23 mouse cellular contexts compared by ENCODE assay signal in the genomic region with DNA sequence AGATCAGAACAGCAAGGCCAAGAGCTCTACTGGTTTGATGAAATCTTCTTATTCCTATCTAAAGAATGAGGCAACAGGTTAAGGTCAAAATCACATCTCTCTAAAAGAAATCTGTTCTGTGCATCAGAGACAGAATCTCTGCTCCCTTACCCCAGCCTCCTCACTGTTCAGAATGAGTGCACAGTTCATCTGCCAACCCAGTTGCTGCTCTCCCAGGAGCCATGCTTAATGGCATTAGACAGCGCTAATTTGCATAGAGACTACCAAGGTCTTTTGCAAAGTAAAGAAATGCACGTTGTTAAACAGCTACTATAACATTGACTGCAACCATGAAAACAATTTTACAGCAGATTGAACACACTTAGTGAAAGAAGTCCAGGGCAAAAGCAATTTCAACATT.
DNase-seq lines count a peak whose midpoint lies in the region; ATAC-seq and TF ChIP-seq lines count a peak whose summit lies in the region.
"Had no signal": no experiment of that assay in that cellular context is flagged by ENCODE, and none has a peak within 500 bp of the region (broad histone marks: within the 10 kb centered on the region; RNA-seq: fewer than 3 reads in every experiment).

No protein-coding gene starts in this region.

- no peaks in the 10 kb centered on the region for H3K27me3 ChIP-seq in hindbrain, embryonic 16.5 days (replicated peaks; ENCODE audit: control insufficient read depth, insufficient read depth, low read length)
- H3K27me3 ChIP-seq in hindbrain, embryonic 13.5 days = no peaks in the 10 kb centered on the region
- H3K27me3 ChIP-seq in midbrain, postnatal 0 days (ENCODE audit: insufficient read depth, low read length) = no peaks in the 10 kb centered on the region
- no peaks in the 10 kb centered on the region for H3K27me3 ChIP-seq in midbrain, embryonic 11.5 days (ENCODE audit: control insufficient read depth, insufficient read depth, low read length)
- no peaks in the 10 kb centered on the region for H3K27me3 ChIP-seq in neural tube, embryonic 14.5 days (ENCODE audit: control insufficient read depth, insufficient read depth, low read length)
- H3K27me3 ChIP-seq: embryonic facial prominence, embryonic 13.5 days; embryonic facial prominence, embryonic 15.5 days; forebrain, embryonic 13.5 days; forebrain, embryonic 15.5 days had no signal

- ATAC-seq in hindbrain, embryonic 16.5 days = peak; percentile 52; the same call in 1 of the 2 replicates
- ATAC-seq in hindbrain, embryonic 13.5 days (ENCODE audit: low FRiP score) = no peak
- no peak for ATAC-seq in midbrain, postnatal 0 days (ENCODE audit: low FRiP score)
- no peak for ATAC-seq in midbrain, embryonic 11.5 days (ENCODE audit: low FRiP score)
- peak; percentile 84; the same call in 1 of the 2 replicates for ATAC-seq in neural tube, embryonic 14.5 days (ENCODE audit: low read depth)
- no peak for ATAC-seq in erythroblast, adult 5-6 weeks (replicated peaks; ENCODE audit: low FRiP score, poor library complexity, severe bottlenecking)
- ATAC-seq: forebrain, embryonic 13.5 days; forebrain, embryonic 15.5 days; forebrain, postnatal 0 days had no signal

- no peaks in the 10 kb centered on the region for H3K36me3 ChIP-seq in hindbrain, embryonic 16.5 days (ENCODE audit: control insufficient read depth, insufficient read depth, low read length)
- no peaks in the 10 kb centered on the region for H3K36me3 ChIP-seq in hindbrain, embryonic 13.5 days
- no peaks in the 10 kb centered on the region for H3K36me3 ChIP-seq in midbrain, postnatal 0 days (ENCODE audit: insufficient read depth, low read length)
- H3K36me3 ChIP-seq in midbrain, embryonic 11.5 days (ENCODE audit: control insufficient read depth, insufficient read depth, low read length) = no peaks in the 10 kb centered on the region
- H3K36me3 ChIP-seq in neural tube, embryonic 14.5 days (ENCODE audit: control insufficient read depth, insufficient read depth, low read length) = no peaks in the 10 kb centered on the region
- H3K36me3 ChIP-seq: embryonic facial prominence, embryonic 13.5 days; embryonic facial prominence, embryonic 15.5 days; forebrain, embryonic 15.5 days had no signal

- no peak overlapping the region for H3K9ac ChIP-seq in hindbrain, embryonic 16.5 days (ENCODE audit: low read depth, low read length)
- no peak overlapping the region for H3K9ac ChIP-seq in hindbrain, embryonic 13.5 days
- no peak overlapping the region for H3K9ac ChIP-seq in midbrain, postnatal 0 days (replicated peaks; ENCODE audit: low read length, poor library complexity, severe bottlenecking)
- H3K9ac ChIP-seq in midbrain, embryonic 11.5 days (ENCODE audit: low read length) = no peak overlapping the region
- H3K9ac ChIP-seq in neural tube, embryonic 14.5 days (replicated peaks; ENCODE audit: low read depth, low read length) = no peak overlapping the region
- H3K9ac ChIP-seq: embryonic facial prominence, embryonic 13.5 days; embryonic facial prominence, embryonic 15.5 days; forebrain, embryonic 13.5 days; forebrain, embryonic 15.5 days; forebrain, postnatal 0 days had no signal

- no peaks in the 10 kb centered on the region for H3K9me3 ChIP-seq in hindbrain, embryonic 16.5 days (ENCODE audit: control insufficient read depth, low read length)
- H3K9me3 ChIP-seq in hindbrain, embryonic 13.5 days = no peaks in the 10 kb centered on the region
- H3K9me3 ChIP-seq in midbrain, postnatal 0 days (ENCODE audit: low read length) = no peaks in the 10 kb centered on the region
- H3K9me3 ChIP-seq in midbrain, embryonic 11.5 days (ENCODE audit: control insufficient read depth, low read length) = no peaks in the 10 kb centered on the region
- H3K9me3 ChIP-seq in neural tube, embryonic 14.5 days (ENCODE audit: control insufficient read depth, low read length) = no peaks in the 10 kb centered on the region
- H3K9me3 ChIP-seq: embryonic facial prominence, embryonic 13.5 days; embryonic facial prominence, embryonic 15.5 days; forebrain, embryonic 13.5 days; forebrain, embryonic 15.5 days had no signal

- 58% methylated on average over 2 of the region's 2 CpGs for WGBS in hindbrain, embryonic 16.5 days
- 57% methylated on average over 2 of the region's 2 CpGs for WGBS in hindbrain, embryonic 13.5 days
- WGBS in midbrain, postnatal 0 days = 61% methylated on average over 2 of the region's 2 CpGs
- WGBS in midbrain, embryonic 11.5 days = 70% methylated on average over 2 of the region's 2 CpGs
- 56% methylated on average over 2 of the region's 2 CpGs for WGBS in neural tube, embryonic 14.5 days

- no peak for TF ChIP-seq CTCF in midbrain, postnatal 0 days (IDR thresholded peaks at IDR 0.05)
- TF ChIP-seq CTCF in brain, embryonic 14.5 days (IDR thresholded peaks at IDR 0.05; ENCODE audit: borderline replicate concordance, extremely low read depth, insufficient read depth, insufficient read length) = no peak

- H3K4me2 ChIP-seq in hindbrain, embryonic 16.5 days (ENCODE audit: low read length) = no peak overlapping the region
- H3K4me2 ChIP-seq in hindbrain, embryonic 13.5 days = no peak overlapping the region
- H3K4me2 ChIP-seq in midbrain, postnatal 0 days (ENCODE audit: low read depth, low read length, poor library complexity, severe bottlenecking) = no peak overlapping the region
- H3K4me2 ChIP-seq in midbrain, embryonic 11.5 days = no peak overlapping the region
- H3K4me2 ChIP-seq in neural tube, embryonic 14.5 days (ENCODE audit: low read depth, low read length) = no peak overlapping the region
- H3K4me2 ChIP-seq: embryonic facial prominence, embryonic 13.5 days; embryonic facial prominence, embryonic 15.5 days; forebrain, embryonic 13.5 days; forebrain, embryonic 15.5 days had no signal

- no peak for TF ChIP-seq POLR2A in brain, embryonic 14.5 days (IDR thresholded peaks at IDR 0.05; ENCODE audit: borderline replicate concordance, extremely low read depth, insufficient read depth, insufficient read length, poor library complexity, severe bottlenecking)

- H3K27ac ChIP-seq in hindbrain, embryonic 16.5 days (ENCODE audit: low read depth, low read length) = no peak overlapping the region
- H3K27ac ChIP-seq in hindbrain, embryonic 13.5 days = no peak overlapping the region
- no peak overlapping the region for H3K27ac ChIP-seq in midbrain, postnatal 0 days (ENCODE audit: low read depth, low read length)
- H3K27ac ChIP-seq in midbrain, embryonic 11.5 days (ENCODE audit: low read depth, low read length) = no peak overlapping the region
- no peak overlapping the region for H3K27ac ChIP-seq in neural tube, embryonic 14.5 days (ENCODE audit: low read depth, low read length)
- H3K27ac ChIP-seq: embryonic facial prominence, embryonic 13.5 days; embryonic facial prominence, embryonic 15.5 days; forebrain, embryonic 13.5 days; forebrain, embryonic 15.5 days had no signal

- peak; percentile 21 for DNase-seq in midbrain, postnatal 0 days (ENCODE audit: low spot score)
- DNase-seq in midbrain, embryonic 11.5 days (ENCODE audit: low spot score, missing footprints) = no peak
- DNase-seq in brain, embryonic 14.5 days (ENCODE audit: low read depth) = peak; percentile 37
- no peak for DNase-seq in adrenal gland, postnatal 36 days
- DNase-seq: adrenal gland, adult 2 months; adrenal gland, postnatal 10 days; adrenal gland, postnatal 25 days; cerebellum, adult 11 months; cerebellum, adult 18-20 months; cerebellum, adult 8-10 months; cerebellum, adult 9-11 months; cerebellum, postnatal 14 days; cerebellum, postnatal 36 days; embryo, embryonic 11 days; forebrain, postnatal 0 days had no signal

- H3K4me1 ChIP-seq in hindbrain, embryonic 16.5 days (ENCODE audit: control insufficient read depth, insufficient read depth, low read depth, low read length) = no peaks in the 10 kb centered on the region
- H3K4me1 ChIP-seq in hindbrain, embryonic 13.5 days (replicated peaks) = no peaks in the 10 kb centered on the region
- no peaks in the 10 kb centered on the region for H3K4me1 ChIP-seq in midbrain, postnatal 0 days (ENCODE audit: insufficient read depth, low read length)
- H3K4me1 ChIP-seq in midbrain, embryonic 11.5 days (ENCODE audit: control insufficient read depth, insufficient read depth, low read length) = no peaks in the 10 kb centered on the region
- H3K4me1 ChIP-seq in neural tube, embryonic 14.5 days (ENCODE audit: control insufficient read depth, insufficient read depth, low read length) = no peaks in the 10 kb centered on the region
- H3K4me1 ChIP-seq: embryonic facial prominence, embryonic 13.5 days; embryonic facial prominence, embryonic 15.5 days had no signal

- no peak overlapping the region for H3K4me3 ChIP-seq in hindbrain, embryonic 16.5 days (ENCODE audit: low read length)
- H3K4me3 ChIP-seq in hindbrain, embryonic 13.5 days = no peak overlapping the region
- H3K4me3 ChIP-seq in midbrain, postnatal 0 days (ENCODE audit: low read depth, low read length) = no peak overlapping the region
- H3K4me3 ChIP-seq in midbrain, embryonic 11.5 days (ENCODE audit: low read depth, low read length) = no peak overlapping the region
- no peak overlapping the region for H3K4me3 ChIP-seq in neural tube, embryonic 14.5 days (ENCODE audit: low read depth, low read length)
- H3K4me3 ChIP-seq: embryonic facial prominence, embryonic 13.5 days; embryonic facial prominence, embryonic 15.5 days; forebrain, embryonic 13.5 days; forebrain, embryonic 15.5 days had no signal

Comparison
In these comparisons a context has a peak if more than half of its experiments do, and no peak if none do; other contexts are left out.
1. ATAC-seq: peak in hindbrain, embryonic 16.5 days (single experiment) and neural tube, embryonic 14.5 days (single experiment); none in hindbrain, embryonic 13.5 days (single experiment), midbrain, postnatal 0 days (single experiment), midbrain, embryonic 11.5 days (single experiment) and erythroblast, adult 5-6 weeks (single experiment).
2. DNase-seq: peak in midbrain, postnatal 0 days (single experiment) and brain, embryonic 14.5 days (single experiment); none in midbrain, embryonic 11.5 days (single experiment) and adrenal gland, postnatal 36 days (0 of 2).